Mouse (Mus musculus) ES-E14 (cell line): ENCODE data around the gene Cdc123.

Source experiments
- CHD2 ChIP-seq: IDR thresholded peaks from 2 replicates; pipeline ENCODE4 v1.6.1; 2014; ENCODE audit warnings: mild to moderate bottlenecking, low read depth, low read length, inconsistent platforms
- ZNF384 ChIP-seq: IDR thresholded peaks from 2 replicates; pipeline ENCODE4 v1.6.1; 2012; ENCODE audit warnings: low read depth, low read length, inconsistent platforms

- TF ChIP-seq CHD2 (no peak), ZNF384 (no peak)
These were observed 51.2 kb downstream of the Cdc123 start for GRCm38 (mm10) chr2:5793771-5794170.
